Mouse (Mus musculus): ENCODE results near the gene Slc25a3.

The Slc25a3 gene

DNA sequence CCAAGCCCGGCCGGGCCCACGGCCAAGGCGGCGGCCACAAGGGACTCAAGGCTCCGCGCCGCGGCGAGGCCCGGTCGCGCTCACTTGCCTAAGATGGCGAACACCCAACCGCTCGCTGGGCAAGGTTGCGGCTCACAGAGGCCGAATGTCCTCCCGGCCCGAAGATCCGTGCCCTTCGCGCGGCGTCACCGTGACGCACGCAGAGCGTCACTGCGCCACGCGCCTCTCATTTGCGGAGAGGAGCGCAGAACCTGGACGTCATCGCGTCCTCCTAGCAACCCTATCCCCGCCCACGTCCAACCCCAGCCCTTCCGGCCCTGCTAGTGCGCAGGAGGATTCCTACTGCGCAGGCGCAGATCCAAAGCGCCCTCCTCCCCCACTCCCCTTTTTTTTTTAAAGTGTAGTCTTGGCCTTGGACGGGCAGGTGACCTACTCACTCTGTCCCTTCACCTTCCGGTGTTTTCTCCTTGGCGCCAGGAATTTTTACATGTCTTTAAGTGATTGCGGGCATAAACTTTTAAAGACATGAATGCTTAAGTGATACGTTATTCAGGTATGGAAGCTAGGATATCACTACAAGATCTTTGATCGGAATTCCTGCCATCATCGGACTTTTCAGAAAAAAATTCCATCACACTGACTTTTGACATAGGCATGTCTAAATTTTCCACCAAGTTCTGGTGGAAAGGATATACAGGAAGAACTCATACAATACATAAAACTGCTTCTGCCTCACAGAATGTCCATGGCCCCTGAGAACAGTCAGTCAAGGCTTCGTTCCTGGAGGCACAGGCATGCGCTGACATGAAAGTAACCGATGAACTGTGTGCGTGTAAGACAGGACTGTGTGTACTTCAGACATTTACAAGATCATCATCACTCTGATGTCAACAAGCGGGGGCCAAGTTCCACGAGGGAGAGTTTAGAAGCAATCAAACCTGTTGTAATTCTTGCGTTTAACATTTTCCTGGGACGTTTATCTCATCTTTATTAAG is at the start of gene Slc25a3:
Slc25a3 (minus strand) TSS at position 232 of the 995 bp plus-strand sequence.
- DNase-seq (ENCODE audit: low spot score) = peak; percentile 99

DNA sequence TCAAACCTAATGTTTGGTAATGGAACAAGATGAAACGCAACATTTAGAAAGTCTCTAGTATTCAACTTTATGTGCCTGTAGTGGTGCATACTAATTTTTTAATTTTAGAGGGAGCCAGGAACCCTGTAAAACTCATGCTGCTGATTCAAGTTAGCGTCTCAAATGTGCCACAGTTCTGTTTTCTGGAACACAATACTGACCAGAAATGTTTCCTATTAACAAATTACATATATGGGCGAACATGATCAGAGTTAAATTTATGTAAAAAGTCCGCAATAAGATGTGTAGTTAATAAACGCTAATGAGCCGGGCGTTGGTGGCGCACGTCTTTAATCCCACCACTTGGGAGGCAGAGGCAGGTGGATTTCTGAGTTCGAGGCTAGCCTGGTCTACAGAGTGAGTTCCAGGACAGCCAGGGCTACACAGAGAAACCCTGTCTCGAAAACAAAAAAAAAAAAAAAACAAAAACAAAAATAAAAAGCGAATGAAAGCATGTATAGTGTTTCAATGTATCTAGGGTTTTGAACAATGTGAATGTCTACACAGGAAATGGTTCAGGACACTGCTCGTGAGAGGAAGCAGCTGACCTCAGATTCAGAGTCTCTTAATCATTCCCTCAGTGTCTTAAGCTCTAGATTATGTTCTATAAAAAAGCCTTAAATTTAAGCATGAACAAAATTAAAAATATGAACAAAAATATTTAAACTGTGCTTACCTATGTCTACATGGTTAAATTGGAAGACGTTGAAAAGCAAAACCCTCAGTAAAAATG is 48.7 kb upstream of the Slc25a3 start:
- DNase-seq (ENCODE audit: low spot score) = peak; percentile 24

DNA sequence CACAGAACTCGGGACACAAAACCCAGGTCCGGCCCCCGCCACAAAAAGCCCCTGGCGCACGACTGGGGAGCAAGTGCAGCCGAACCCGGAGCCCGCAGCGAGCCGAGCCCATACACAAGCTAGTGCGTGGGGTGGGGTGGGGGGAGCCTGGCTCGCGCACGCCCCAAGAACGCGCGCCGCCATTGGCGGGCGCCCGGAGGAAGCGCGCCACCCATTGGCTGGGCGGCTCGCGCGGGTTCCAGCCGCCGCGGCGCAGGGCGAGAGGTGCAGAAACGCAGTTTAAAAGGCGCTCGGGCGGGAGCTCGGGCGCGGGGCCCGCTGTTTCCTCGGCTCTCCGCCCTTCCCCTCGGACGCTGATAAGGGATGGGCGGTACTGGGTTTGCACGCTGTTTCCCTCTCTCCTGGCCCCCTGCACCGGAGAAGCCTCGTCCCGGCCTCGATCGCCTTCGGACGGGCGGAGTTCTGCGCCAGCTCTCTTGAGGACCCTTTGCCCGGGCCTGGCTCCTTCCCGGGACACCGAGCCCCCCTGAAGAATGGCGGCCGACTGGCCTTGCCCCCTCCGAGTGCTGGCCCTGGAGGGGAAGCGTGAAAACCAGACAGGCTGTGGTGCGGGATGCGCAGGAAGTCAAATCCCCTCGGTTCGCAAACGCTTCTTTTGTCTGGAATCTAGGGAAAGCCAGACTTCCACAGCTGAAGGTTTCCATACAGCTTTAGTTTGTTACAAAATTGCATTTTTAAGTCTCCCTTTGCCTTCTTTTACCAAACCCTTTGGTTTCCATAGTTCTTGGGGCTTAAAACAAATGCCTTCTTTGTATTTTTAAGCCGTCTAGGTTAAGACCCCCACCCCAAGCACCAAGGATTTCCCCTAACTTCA is 47.8 kb upstream of the Slc25a3 start:
- peak; percentile 94 for DNase-seq (ENCODE audit: low spot score)

DNA sequence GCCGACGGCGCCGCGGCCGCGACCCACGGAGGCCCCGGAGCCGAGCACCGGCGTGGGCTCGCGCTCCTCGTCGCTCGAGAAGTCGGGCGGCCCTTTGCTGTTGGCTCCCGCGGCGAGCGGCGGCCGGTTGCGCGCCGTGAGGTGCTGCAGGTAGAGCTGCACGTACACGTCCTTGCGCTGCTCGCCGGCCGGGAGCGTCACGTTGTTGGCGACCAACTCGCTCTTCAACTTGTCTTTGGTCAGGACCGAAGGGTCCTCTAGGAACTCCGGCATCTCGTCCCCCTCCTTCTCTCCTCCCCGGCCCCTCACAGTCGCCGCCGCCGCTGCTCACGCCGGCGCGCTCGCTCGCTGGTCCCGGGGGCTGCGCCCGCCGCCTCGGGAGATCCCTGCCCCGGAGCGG is 47.2 kb upstream of the Slc25a3 start:
- DNase-seq (ENCODE audit: low spot score) = peak; percentile 75

DNA sequence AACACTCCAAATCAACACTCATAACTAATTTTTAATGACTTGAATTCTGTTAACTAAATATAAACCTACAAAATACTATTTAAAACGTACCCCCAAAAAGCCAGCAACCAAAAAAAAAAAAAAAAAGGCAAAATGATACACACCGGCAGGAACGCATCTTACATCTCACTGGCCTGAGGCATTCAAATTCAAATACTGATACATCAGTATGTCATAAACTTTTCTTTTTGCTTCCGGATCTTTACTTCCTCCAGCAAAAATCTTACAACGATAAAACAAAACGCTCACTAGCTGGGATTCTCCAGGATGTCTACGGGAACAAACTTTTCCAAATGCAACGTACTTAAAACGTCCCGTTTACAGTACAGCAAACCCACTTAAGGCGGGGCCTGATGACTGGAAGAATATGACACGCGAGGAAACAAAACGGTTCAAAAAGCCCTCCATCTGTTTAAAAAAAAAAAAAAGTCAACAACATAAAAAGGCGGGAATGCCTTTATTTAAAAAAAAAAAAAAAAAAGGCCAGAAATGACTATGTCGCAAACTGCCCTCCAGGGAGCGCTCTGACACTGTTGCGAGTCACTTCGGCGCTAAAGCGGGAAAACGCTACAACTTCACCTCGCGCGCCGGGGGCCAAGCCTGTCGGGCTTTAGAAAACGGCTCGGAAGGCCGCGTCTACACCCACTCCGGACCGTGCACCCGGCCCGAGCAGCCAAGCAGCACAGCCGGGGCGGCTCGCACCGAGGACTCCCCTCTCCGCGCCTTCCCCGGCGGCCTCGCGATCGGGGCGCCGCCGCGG is 46.5 kb upstream of the Slc25a3 start:
- DNase-seq (ENCODE audit: low spot score) = peak; percentile 94

DNA sequence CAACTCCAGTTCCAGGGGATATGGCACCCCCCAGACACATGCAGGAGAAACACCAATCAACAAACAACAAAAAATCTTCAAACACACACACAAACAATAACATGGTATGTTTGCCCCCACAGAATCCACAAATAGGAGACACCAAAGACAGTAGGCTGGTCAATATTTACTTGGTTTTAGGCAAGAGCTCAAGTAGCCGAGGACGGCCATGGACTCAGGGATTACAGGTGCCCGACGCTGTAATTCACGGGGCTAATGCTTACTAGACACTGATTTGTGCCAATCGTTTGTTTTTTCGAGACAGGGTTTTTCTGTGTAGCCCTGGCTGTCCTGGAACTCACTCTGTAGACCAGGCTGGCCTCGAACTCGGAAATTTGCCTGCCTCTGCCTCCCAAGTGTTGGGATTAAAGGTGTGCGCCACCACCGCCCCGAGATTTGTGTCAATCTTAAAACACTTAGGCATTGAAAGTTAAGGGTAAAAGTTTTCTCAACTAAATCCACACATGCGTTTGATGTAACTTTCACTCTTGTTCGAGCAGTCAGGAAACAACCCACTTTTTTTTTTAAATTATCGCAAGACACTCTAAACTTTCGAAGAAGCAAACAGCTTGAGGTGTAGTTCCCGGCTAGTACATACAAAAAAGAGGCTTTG is 45.7 kb upstream of the Slc25a3 start:
- DNase-seq (ENCODE audit: low spot score) = peak; percentile 35

DNA sequence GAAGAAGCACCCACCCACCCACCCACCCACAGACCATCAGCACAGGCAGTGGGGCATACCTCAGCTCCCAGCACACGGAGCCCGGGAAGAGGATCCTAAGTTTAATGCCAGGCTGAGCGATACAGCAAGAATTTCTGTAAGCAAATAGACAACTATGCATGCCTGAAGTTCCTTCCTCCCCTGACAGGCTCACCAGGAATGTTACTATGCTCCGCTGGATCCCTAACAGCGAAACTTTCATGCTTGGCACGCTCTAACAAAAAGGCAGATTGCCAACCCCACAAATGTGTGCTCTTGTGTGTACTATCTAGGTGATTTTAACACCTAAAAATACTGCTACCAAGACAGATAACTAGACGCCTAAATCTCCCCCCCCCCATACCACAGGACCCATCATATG is 43.5 kb upstream of the Slc25a3 start:
- DNase-seq (ENCODE audit: low spot score) = peak; percentile 30

DNA sequence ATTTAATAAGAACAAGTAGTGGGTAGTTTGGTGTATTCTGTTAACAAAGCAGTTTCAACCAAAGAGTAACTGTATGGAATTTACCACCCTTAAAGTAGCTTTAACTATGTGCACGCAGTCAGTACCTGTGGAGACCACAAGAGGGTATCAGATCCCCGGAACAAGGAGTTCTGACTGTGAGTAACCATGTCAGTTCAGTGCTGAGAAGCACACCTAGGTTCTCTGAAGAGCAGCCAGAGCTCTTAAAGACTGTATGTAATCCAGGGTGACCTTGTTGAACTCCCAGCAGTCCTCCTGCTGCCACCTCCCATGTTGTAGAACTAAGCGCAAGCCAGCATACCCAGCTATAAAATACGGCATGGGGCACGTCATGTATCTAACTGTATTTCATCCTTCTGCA is 43.0 kb upstream of the Slc25a3 start:
- peak; percentile 74 for DNase-seq (ENCODE audit: low spot score)

DNA sequence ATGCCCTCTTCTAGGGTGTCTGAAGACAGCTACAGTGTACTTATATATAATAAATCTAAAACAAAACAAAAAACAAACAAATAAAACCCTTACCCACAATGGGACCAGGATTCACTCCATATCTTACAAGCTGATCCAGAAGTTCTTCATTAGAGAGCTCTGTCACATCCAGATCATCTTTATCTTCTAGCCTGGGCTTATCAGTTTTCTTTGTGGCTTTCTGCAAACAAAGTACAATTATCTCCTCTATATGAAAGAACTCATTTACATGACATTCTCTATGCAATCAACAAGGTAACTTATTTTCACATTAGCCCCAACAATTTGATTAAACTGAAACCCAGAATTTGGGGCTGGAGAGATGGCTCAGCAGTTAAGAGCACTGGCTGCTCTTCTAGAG is 42.0 kb upstream of the Slc25a3 start:
- DNase-seq (ENCODE audit: low spot score) = no peak

DNA sequence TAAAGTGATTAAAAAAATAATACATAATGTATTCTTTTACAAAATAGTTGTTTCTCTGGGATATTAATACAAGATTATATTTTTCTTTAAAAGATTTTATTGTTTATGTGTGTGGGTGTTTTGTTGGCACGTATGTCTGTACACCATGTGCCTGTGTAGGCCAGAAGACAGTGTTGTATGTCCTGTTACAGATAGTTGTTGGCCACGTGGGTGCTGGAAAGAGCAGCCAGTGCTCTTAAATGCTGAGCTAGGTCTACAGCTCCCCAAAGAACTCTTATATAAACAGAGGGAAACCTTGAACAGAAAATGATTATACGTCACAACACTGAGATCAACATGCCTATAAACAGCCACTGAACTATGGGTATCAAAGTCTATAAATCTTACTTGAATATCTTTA is 40.6 kb upstream of the Slc25a3 start:
- DNase-seq (ENCODE audit: low spot score) = no peak

DNA sequence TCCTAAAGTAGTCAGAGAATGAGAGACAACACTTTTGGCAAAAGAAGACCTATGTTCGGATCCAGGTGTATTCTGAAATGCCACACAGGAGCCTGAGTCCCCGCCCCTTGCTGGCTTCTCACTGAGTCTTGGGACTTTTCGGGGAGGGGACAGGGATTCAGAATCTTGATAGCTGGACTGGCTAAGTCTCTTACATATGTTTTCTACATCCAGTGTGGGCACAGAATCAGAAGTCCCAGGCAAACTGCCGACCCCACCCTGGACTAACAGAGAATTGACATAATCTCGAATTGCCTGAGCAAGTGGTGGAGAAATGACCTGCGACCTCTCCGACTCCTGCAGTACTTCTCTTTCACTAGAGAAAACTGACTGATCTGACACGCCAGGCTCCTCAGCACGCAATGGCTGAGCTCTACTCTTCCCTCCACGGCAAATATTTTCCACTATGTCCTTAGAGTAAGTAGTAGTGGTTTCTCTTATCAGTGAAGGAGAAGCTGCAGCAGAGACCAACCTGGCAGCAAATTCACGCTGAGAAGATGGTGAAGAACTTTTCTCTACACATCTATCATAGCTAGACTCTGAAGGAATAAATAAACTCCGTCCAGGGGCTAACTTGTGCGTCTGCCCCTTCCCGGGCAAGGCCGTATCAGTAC is 38.8 kb upstream of the Slc25a3 start:
- no peak for DNase-seq (ENCODE audit: low spot score)

DNA sequence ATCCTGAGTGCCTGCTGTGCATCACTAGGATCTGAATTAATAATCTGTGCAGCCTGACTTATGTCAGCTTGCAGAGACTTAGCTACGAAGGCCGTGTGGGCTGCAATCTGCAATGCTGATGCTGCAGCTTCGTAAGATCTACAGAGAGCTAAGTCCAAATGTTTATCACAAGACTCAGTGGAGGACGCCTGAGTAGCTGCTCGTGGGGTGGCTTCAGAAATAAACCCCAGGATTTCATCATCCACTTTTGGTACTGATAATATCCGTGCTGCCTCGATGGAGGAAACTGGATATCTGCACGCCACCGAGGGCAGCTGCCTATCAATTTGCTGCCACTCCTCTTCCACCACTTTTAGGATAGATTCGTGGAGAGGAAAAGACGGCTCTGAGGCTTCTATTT is 38.2 kb upstream of the Slc25a3 start:
- no peak for DNase-seq (ENCODE audit: low spot score)

DNA sequence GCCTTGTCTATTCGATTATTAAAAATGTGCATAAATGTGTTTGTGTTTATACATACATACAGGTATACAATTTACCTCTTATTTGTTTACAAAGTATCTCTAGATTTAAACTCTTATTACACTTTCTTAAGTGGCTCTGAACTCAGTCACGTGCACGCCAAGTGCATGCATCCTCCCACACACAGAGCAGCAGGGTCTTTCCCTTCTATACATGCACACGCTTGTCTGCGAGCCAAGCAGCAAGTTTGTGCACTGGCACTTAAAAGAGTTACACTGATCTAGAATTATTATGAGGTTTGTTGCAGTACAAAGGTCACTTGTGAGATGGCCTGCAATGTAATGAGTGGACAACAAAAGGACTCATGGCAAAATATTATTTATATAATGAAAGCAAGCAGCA is 37.1 kb upstream of the Slc25a3 start:
- DNase-seq (ENCODE audit: low spot score) = no peak

DNA sequence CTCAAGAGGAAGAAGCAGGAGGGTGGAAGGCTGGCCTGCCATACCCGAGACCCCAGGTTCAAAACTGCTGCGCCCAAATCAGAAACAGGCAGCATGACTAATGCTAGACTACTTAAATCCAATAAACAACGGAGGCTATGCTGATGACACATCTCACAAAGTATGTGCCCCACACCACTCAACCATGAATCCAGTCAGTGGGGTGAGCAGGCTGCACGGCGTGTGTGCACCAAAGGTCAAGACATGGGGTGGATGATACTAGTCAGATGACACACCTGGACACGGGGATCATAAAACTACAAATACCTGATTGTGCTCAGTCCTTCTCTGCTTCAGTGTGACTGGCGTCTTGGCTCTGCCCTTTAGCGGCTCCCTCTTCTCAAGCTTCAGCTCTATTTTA is 34.6 kb upstream of the Slc25a3 start:
- DNase-seq (ENCODE audit: low spot score) = no peak

DNA sequence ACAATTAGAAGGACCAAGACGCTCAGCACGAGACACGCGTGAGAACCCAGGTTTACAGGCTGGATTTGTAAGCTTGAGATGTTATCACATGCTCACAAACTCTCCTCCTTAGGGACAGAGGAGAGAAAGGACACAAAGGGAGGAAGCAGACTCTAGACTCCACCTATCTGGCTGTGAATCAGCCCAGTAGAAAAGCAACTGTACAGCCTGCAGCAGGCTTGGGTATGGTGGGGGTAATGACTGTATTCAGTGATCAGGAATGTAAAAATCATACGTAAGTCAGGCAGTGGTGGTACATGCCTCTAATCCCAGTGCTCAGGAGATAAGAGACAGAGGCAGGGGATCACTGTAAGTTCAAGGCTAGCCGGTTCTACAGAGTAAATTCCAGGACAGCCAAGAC is 32.5 kb upstream of the Slc25a3 start:
- no peak for DNase-seq (ENCODE audit: low spot score)

DNA sequence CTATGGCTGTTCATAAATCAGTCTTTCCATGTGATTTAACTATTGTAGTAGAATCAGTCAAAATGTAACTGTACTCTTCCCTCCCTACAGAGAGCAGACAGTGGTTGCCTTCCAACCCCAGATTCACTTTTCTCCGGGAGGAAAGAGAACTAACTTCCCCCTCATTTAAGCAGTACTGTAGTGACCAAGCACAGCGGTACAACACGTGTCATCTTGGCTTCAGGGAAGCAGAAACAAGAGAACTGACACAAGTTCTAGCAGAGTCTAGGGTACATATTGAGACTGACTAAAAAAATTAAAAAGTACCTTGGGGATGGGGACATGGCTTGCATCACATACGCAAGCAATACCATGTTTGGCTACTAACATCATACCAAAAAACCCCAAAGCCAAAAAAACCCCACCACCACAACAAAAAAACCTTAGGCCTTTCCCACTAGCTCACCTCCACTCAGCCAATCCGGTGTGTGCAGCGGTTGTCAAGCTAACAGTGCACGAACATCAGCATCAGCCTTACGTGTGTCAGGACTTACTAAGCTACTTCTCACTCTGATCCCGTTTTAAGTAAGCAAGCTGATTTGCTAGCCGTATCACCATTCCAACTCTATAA is 30.1 kb upstream of the Slc25a3 start:
- DNase-seq (ENCODE audit: low spot score) = no peak

DNA sequence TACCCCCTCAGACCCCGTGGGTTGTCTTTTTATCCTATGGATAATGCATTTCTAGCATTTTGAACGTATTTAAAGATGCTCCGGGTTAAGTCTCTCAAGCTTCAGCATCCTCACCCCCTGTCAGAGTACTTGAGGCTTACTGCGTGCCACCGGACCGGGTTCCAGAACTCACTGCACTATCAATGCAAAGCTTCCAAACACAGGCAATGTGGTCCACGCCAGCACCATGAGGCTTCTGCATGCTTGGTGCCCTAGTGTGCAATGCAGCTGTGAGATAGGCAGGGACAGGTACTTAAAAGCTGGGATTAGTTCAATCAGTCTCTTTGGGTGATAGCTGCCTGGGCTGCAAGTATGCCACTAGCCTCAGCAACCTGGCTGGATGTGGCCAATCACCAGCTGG is 21.6 kb upstream of the Slc25a3 start:
- no peak for DNase-seq (ENCODE audit: low spot score)

DNA sequence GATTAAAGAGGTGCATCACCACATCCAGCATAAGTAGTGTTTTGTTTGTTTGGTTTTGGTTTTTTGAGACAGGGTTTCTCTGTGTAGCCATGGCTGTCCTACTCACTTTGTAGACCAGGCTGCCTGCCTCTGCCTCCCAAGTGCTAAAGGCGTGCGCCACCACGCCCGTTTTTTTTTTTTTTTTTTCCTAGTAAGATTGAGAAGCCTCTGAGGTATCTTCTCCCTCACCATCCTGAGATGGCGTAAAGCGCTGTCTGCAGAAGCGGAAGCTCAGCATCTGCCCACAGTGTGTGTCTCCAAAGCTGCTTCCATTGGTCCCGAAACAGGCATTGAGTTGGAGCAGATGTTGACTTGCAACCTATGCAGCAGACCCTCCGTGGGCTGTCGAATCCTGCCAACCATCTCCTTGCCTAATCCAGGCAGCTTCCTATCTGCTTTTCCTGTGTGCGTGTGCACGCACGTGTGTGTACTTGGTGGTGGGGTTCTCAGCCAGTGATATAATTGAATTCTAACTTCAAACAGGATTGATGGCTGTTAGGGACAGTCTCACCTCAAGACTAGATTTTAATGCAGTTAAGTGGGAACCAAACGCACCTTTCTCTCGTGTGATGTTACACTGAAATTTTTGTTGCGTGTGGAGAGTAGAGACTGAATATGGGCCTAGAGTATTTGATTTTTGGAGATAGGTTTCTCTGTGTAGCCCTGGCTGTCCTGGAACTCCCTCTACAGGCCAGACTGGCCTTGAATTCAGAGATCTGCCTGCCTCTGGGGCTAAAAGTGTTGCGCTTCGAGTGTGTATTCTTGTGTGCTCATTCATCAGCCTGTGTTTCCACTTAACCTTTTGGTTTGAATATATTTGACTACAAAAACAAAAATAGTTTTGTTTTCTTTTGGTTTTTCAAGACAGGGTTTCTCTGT is 19.7 kb upstream of the Slc25a3 start:
- no peak for DNase-seq (ENCODE audit: low spot score)

Data from testis, postnatal 10 days (tissue).